8 mouse cellular contexts compared by ENCODE assay signal in genomic region chrX:16894377-16895175, GRCm38 (mm10). TPM values are rescaled to one million over a fixed set of nuclear protein-coding genes. Genes with fewer than 3 reads are reported as not detected.
DNase-seq lines count a peak whose midpoint lies in the region.

No protein-coding gene starts in this region.

- intact Hi-C loops in gastrocnemius, postnatal 36 days (cut with DNase I) = no loop called here

- peak; percentile 10 for DNase-seq in gastrocnemius, adult 18-20 months (ENCODE audit: low spot score)
- no peak for DNase-seq in gastrocnemius, postnatal 36 days
- peak; percentile 78 for DNase-seq in ES-CJ7 (ENCODE audit: low read depth, low spot score)
- peak; percentile 24 to 40 for DNase-seq in cerebellum, postnatal 36 days
- DNase-seq in heart, postnatal 4 days = peak; percentile 27
- DNase-seq in large intestine, adult 2 months (ENCODE audit: low read depth, low spot score) = peak; percentile 6
- DNase-seq in retina, embryonic 14.5 days (ENCODE audit: low spot score) = peak; percentile 81
- no peak for DNase-seq in B cell, adult 2 months

- WGBS in large intestine, adult 2 months = 35% methylated on average over 5 of the region's 5 CpGs

RNA-seq across cellular contexts. Expression of gene Ndp, which starts 17.0 kb away (rescaled TPM):
- not detected for total RNA-seq in gastrocnemius, adult 18-20 months (2021)
- not detected for total RNA-seq in gastrocnemius, postnatal 36 days (2021)
- total RNA-seq in heart, postnatal 4 days (2021) = under 1 TPM; 0.18 to 0.45 TPM
- not detected in 2 replicates for polyA plus RNA-seq in large intestine, adult 2 months (2012; rRNA removed)

Comparison
In these comparisons a context has a peak if more than half of its experiments do, and no peak if none do; other contexts are left out.
1. DNase-seq: peak in gastrocnemius, adult 18-20 months (single experiment), ES-CJ7 (single experiment), cerebellum, postnatal 36 days (2 of 2), heart, postnatal 4 days (single experiment), large intestine, adult 2 months (single experiment) and retina, embryonic 14.5 days (single experiment); none in gastrocnemius, postnatal 36 days (0 of 2) and B cell, adult 2 months (0 of 2).